Mouse (Mus musculus): ENCODE measurements at regions not wholly inside any gene's neighbourhood (a gene's known extent, or its start where the extent isn't known, plus 50 kb on each side); places are given as distances from the start of the nearest gene placed in this dataset.

DNA sequence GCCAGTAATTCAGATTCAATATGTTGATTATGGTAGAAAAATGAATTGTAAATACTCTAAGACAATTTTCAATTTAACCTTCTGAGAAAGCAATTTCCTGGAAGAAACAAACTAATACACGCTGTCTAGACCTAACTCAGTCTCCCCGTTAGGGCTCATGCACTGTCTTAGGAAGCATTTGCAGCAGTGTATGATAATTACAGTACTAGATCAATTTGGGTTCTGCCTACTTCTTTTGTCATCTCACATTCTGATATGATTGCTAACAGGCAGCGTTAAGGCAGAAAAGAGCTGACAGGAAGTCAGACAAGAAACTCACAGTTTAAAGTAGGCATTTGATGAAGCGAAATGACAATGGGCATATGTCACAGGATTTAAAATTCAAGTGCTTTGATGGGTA lies 294.1 kb upstream of the Tyrp1 start:
- no peak overlapping the region for H3K27ac ChIP-seq
- WGBS: 87% methylated on average over 4 of the region's 4 CpGs
- no peak for TF ChIP-seq CTCF (IDR thresholded peaks at IDR 0.05; ENCODE audit: low read depth)
- H3K9me3 ChIP-seq (replicated peaks; ENCODE audit: low read length): no peaks in the 10 kb centered on the region
- ATAC-seq (replicated peaks; ENCODE audit: low FRiP score, low read depth): no peak
- H3K27me3 ChIP-seq (ENCODE audit: insufficient read depth, low read length): no peaks in the 10 kb centered on the region
- DNase-seq (ENCODE audit: low spot score): no peak
- H3K4me3 ChIP-seq (replicated peaks; ENCODE audit: low read depth, low read length): no peak overlapping the region
- H3K4me2 ChIP-seq (ENCODE audit: low read length): no peak overlapping the region
- H3K36me3 ChIP-seq (ENCODE audit: insufficient read depth, low read length): no peaks in the 10 kb centered on the region
- H3K4me1 ChIP-seq (replicated peaks; ENCODE audit: insufficient read depth, low read length): no peaks in the 10 kb centered on the region
- H3K9ac ChIP-seq (ENCODE audit: low read depth, low read length): no peak overlapping the region

DNA sequence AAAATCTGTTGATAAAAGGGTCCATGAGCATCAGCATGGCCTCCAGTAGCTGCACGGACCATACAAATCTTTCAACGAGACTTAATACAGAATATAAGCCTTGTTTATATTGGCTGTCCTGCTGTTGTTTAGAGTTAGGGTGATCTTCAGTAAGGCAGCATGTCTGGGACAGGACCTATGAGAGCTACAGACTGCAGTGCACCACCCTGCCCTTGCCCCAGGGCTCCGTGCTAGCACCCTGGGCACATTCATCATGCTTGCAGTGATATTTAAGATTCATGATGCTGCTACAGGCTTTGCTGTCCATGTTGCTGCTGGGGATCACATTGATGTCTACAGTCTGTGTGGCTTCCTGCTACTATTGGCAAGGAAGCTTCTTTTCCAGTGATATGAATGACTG lies 288.8 kb upstream of the Tyrp1 start:
- 60% methylated on average over 3 of the region's 3 CpGs for WGBS
- H3K27me3 ChIP-seq (ENCODE audit: insufficient read depth, low read length): no peaks in the 10 kb centered on the region
- H3K36me3 ChIP-seq (ENCODE audit: insufficient read depth, low read length): no peaks in the 10 kb centered on the region
- no peak overlapping the region for H3K9ac ChIP-seq (ENCODE audit: low read depth, low read length)
- no peak overlapping the region for H3K4me3 ChIP-seq (replicated peaks; ENCODE audit: low read depth, low read length)
- ATAC-seq (replicated peaks; ENCODE audit: low FRiP score, low read depth) (no peak), DNase-seq (ENCODE audit: low spot score) (peak; percentile 4)
- no peaks in the 10 kb centered on the region for H3K9me3 ChIP-seq (replicated peaks; ENCODE audit: low read length)
- no peak overlapping the region for H3K27ac ChIP-seq
- no peak for TF ChIP-seq CTCF (IDR thresholded peaks at IDR 0.05; ENCODE audit: low read depth)
- no peaks in the 10 kb centered on the region for H3K4me1 ChIP-seq (replicated peaks; ENCODE audit: insufficient read depth, low read length)
- no peak overlapping the region for H3K4me2 ChIP-seq (ENCODE audit: low read length)

DNA sequence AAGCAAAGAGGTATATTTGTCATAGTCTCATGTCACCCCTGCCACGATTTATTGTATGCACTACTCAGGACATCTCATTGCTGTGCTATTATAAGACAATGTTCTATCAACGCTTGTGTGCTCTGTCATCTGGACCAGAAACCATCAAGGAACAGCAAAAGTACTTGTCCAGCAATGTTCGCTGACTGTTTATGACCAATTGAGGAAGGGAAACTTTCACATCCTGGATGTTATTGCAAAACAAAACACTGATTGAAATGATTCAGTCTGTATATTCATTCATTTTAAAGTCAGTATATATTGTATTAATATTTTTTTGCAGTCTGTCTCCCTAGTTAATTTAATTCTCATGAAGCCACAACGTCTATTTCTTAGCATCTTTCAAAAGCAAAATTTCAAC lies 244.5 kb upstream of the Tyrp1 start:
- Histone ChIP-seq H3K27ac (no peak overlapping the region), H3K36me3 (ENCODE audit: insufficient read depth, low read length) (no peaks in the 10 kb centered on the region), H3K27me3 (ENCODE audit: insufficient read depth, low read length) (no peaks in the 10 kb centered on the region), H3K9ac (ENCODE audit: low read depth, low read length) (no peak overlapping the region), H3K9me3 (replicated peaks; ENCODE audit: low read length) (no peaks in the 10 kb centered on the region), H3K4me2 (ENCODE audit: low read length) (no peak overlapping the region), H3K4me1 (replicated peaks; ENCODE audit: insufficient read depth, low read length) (no peaks in the 10 kb centered on the region), H3K4me3 (replicated peaks; ENCODE audit: low read depth, low read length) (no peak overlapping the region)
- DNase-seq (ENCODE audit: low spot score) (no peak), ATAC-seq (replicated peaks; ENCODE audit: low FRiP score, low read depth) (no peak)
- 83% methylated on average over 4 of the region's 4 CpGs for WGBS
- no peak for TF ChIP-seq CTCF (IDR thresholded peaks at IDR 0.05; ENCODE audit: low read depth)

DNA sequence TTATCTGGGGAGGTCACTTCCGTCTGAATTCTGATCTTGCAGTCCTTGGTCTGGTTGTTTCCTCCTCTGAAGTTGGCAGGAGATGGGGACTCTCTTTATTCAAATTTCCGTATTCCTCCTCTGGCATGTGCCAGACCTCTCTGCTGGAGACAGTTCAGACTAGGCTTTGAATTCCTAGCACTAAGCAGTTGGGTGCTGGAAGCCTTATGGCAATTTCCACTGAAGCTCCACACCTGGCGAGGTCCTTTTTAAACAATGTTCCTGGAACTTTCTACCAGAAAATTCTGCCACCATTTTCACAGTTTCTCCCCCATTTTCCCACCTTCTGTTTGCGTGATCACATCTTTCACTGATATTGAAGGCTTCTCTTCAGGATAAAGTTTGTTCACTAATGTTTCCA lies 205.7 kb upstream of the Tyrp1 start:
- Histone ChIP-seq H3K36me3 (ENCODE audit: insufficient read depth, low read length) (no peaks in the 10 kb centered on the region), H3K27ac (no peak overlapping the region), H3K4me2 (ENCODE audit: low read length) (no peak overlapping the region), H3K9me3 (replicated peaks; ENCODE audit: low read length) (no peaks in the 10 kb centered on the region), H3K4me1 (replicated peaks; ENCODE audit: insufficient read depth, low read length) (no peaks in the 10 kb centered on the region), H3K9ac (ENCODE audit: low read depth, low read length) (no peak overlapping the region), H3K4me3 (replicated peaks; ENCODE audit: low read depth, low read length) (no peak overlapping the region), H3K27me3 (ENCODE audit: insufficient read depth, low read length) (no peaks in the 10 kb centered on the region)
- TF ChIP-seq CTCF (IDR thresholded peaks at IDR 0.05; ENCODE audit: low read depth): no peak
- no peak for ATAC-seq (replicated peaks; ENCODE audit: low FRiP score, low read depth)
- DNase-seq (ENCODE audit: low spot score): no peak
- 73% methylated on average over 4 of the region's 4 CpGs for WGBS

DNA sequence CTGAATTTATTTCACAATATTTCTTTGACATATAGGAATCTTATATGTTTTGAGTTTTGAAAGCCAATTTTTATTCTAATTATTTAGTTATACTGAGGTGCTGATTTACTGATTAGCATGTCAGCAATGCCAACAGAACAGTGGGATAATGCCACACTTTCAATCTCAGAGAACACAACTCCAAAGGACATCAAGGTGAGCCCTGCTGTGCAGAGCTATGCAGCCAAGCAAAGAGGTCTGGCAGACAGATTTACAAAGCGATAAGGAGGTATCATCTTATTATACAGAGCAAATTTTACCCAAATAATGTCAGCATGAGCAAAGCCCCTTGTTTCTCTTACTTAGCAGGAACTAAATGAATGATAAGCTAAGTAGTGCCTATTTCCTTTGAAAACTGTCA lies 204.7 kb upstream of the Tyrp1 start:
- ATAC-seq (replicated peaks; ENCODE audit: low FRiP score, low read depth) (no peak), DNase-seq (ENCODE audit: low spot score) (no peak)
- no peaks in the 10 kb centered on the region for H3K9me3 ChIP-seq (replicated peaks; ENCODE audit: low read length)
- H3K27ac ChIP-seq: no peak overlapping the region
- TF ChIP-seq CTCF (IDR thresholded peaks at IDR 0.05; ENCODE audit: low read depth): no peak
- H3K4me1 ChIP-seq (replicated peaks; ENCODE audit: insufficient read depth, low read length): no peaks in the 10 kb centered on the region
- no peaks in the 10 kb centered on the region for H3K27me3 ChIP-seq (ENCODE audit: insufficient read depth, low read length)
- H3K9ac ChIP-seq (ENCODE audit: low read depth, low read length): no peak overlapping the region
- 77% methylated on average over 1 of the region's 1 CpGs for WGBS
- H3K36me3 ChIP-seq (ENCODE audit: insufficient read depth, low read length): no peaks in the 10 kb centered on the region
- H3K4me2 ChIP-seq (ENCODE audit: low read length): no peak overlapping the region
- H3K4me3 ChIP-seq (replicated peaks; ENCODE audit: low read depth, low read length): no peak overlapping the region

DNA sequence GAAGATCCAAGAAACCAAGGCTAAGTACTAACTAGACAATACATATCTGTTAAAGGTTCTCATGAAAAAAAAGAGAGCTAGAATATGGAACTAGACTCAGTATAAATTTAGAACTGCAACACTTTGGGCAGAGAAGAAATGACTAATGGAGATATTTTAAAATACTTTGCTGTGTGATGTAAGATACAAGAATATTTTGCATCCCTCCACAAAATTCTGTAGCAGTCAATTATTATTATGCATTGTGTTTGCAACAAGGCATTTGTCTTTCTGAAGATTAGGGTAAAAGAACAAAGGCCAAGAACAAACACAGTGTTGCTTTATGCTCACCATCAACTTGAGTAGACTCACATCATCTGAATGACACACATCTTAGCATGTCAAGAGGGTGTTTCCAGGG lies 203.7 kb upstream of the Tyrp1 start:
- ATAC-seq (replicated peaks; ENCODE audit: low FRiP score, low read depth) (no peak), DNase-seq (ENCODE audit: low spot score) (no peak)
- Histone ChIP-seq H3K27me3 (ENCODE audit: insufficient read depth, low read length) (no peaks in the 10 kb centered on the region), H3K27ac (no peak overlapping the region), H3K9me3 (replicated peaks; ENCODE audit: low read length) (no peaks in the 10 kb centered on the region), H3K9ac (ENCODE audit: low read depth, low read length) (no peak overlapping the region), H3K4me1 (replicated peaks; ENCODE audit: insufficient read depth, low read length) (no peaks in the 10 kb centered on the region), H3K4me2 (ENCODE audit: low read length) (no peak overlapping the region), H3K36me3 (ENCODE audit: insufficient read depth, low read length) (no peaks in the 10 kb centered on the region), H3K4me3 (replicated peaks; ENCODE audit: low read depth, low read length) (no peak overlapping the region)
- no peak for TF ChIP-seq CTCF (IDR thresholded peaks at IDR 0.05; ENCODE audit: low read depth)

DNA sequence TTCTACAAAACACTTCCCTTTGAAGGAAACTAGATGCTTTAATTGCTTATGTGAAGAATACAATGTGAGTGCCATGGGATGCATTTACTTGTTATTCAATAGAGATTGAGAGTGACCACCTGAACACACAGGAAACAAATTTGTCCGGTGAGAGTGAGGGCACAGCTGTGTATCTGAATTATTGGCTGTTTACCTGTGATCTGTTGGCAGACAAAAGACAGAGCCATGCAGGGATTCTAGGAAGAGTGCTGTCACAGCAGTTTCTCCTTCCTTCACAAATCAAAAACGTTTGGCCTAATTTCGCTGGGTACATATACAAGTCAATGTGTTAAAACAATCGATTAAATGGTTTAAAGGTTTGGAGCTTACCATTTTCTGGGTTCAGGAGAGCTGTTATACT lies 202.9 kb upstream of the Tyrp1 start:
- Histone ChIP-seq H3K4me3 (replicated peaks; ENCODE audit: low read depth, low read length) (no peak overlapping the region), H3K9me3 (replicated peaks; ENCODE audit: low read length) (no peaks in the 10 kb centered on the region), H3K36me3 (ENCODE audit: insufficient read depth, low read length) (no peaks in the 10 kb centered on the region), H3K27me3 (ENCODE audit: insufficient read depth, low read length) (no peaks in the 10 kb centered on the region), H3K4me2 (ENCODE audit: low read length) (no peak overlapping the region), H3K9ac (ENCODE audit: low read depth, low read length) (no peak overlapping the region), H3K27ac (no peak overlapping the region), H3K4me1 (replicated peaks; ENCODE audit: insufficient read depth, low read length) (no peaks in the 10 kb centered on the region)
- ATAC-seq (replicated peaks; ENCODE audit: low FRiP score, low read depth) (no peak), DNase-seq (ENCODE audit: low spot score) (no peak)
- 76% methylated on average over 4 of the region's 4 CpGs for WGBS
- TF ChIP-seq CTCF (IDR thresholded peaks at IDR 0.05; ENCODE audit: low read depth): no peak

Data from kidney, postnatal 0 days (tissue).